Mouse (Mus musculus): Measurements from ENCODE around the gene Olfr76. TPM values are rescaled to one million over a fixed set of nuclear protein-coding genes. Genes with fewer than 3 reads are reported as not detected.
"Not testable (repeated sequence)": the region's sequence is repeated elsewhere in the genome, so short reads cannot be mapped to it uniquely, and the experiment has no call there.

Olfr76 gene
- total RNA-seq (2021) = not detected
- long read RNA-seq, experiment 1 = 0 reads
- long read RNA-seq, experiment 2 = 0 reads

DNA sequence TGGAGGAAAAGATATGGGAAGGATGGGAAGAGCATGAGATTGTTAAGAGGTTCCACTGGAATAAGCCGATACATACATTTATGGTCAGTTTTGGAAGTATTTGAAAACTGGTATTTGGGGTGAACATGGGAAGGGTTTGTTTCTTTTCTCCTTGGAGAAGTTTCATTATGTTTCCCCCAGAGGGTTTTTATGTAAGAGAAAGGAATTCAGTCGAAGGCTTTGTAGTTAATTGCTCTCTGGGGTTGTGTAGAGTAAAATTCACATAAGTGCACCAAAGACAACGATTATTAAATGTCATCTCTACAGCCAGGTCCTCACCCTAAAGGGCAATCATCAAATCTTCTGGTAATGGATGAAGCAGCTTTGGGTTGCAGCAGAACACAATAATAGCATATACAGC is at the start of gene Olfr76:
Olfr76 (minus strand) TSS at position 101 of the 400 bp plus-strand sequence.
- Histone ChIP-seq H3K4me3 (no peak within 1 kb of the TSS), H3K27ac (no peak within 1 kb of the TSS)
- no peak for DNase-seq (ENCODE audit: low spot score in 2 of 2)
- no peak for TF ChIP-seq CTCF (conservative IDR thresholded peaks at IDR 0.05)

DNA sequence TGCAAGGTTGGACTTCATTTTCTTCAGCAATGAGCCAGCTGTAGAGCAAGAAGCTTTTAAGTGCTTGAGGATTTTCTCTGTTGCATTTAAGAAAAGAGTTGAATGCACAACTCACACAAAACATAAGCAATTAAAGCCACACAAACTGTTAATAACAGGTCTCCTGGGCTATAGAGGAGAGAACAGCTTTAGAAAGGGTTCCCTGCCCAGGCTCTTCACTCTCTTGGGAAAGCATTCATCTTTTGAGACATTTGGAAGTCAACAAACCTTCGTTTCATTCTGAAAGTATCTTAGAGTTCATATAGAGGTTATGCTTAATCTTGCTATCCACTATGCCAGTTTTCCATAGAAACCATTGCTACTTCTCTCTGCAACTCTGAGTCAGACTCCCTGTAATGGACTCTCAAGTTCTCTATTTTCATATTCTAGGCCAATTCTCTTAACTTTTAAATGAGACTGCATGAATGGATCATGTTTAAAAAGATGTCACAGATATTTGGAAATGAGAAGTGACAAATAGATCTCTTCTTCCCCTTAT is 47.1 kb upstream of the Olfr76 start, which contains the start of gene Olfr1555-ps1:
Olfr1555-ps1 (minus strand) TSS at position 51 of the 538 bp plus-strand sequence.
- H3K27ac ChIP-seq; DNase-seq (ENCODE audit: low spot score in 2 of 2); H3K4me3 ChIP-seq: not testable (repeated sequence)

DNA sequence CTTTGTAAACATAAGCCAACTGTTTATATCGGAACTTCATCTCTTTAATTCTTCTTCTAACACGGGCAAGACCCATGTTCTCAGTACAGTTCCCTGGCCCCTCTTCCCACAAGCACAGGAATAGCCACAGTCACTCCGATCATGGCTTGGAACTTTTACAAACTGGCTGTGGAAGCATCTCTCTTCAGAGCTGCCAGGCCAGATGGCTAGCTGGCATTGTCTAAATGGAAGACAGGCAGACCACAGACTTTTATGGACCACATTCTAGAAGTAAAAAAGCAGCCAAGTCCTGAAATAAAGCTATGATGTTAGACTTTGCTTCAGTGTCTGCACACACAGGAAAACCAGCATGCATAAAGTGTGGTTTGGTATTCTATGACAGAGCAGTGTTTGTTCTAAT is 22.4 kb upstream of the Olfr76 start:
- TF ChIP-seq CTCF (conservative IDR thresholded peaks at IDR 0.05) = no peak
- 0 out of 2 replicates have a peak overlapping the region, but pooled peaks have one; percentile 1 for H3K27ac ChIP-seq
- peak in 1 of 2 experiments; percentile 49 for DNase-seq (ENCODE audit: low spot score in 2 of 2)
- H3K4me3 ChIP-seq = no peak overlapping the region

DNA sequence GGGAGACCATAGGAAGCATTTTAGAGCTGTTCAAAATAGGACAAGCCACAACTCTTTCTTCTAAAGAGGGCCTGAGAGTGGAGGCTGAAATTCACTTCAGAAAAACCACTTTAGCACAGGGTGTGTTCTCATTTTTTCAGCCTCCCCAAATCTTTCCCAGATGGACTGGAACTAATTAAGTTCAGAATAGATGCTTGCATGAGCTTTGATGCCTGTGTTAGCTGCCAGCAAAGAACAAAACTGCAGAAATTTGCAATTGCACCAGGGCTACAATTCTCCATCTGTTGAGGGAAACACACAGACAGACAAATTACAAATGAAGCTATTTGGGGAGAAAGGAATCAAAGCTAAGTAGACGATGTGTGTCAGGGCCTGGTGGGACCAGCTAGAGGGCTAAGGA is 20.4 kb upstream of the Olfr76 start:
- H3K4me3 ChIP-seq = no peak overlapping the region
- DNase-seq (ENCODE audit: low spot score in 2 of 2) = peak; percentile 72 to 87
- no peak for TF ChIP-seq CTCF (conservative IDR thresholded peaks at IDR 0.05)
- peak overlapping the region; percentile 78 for H3K27ac ChIP-seq

DNA sequence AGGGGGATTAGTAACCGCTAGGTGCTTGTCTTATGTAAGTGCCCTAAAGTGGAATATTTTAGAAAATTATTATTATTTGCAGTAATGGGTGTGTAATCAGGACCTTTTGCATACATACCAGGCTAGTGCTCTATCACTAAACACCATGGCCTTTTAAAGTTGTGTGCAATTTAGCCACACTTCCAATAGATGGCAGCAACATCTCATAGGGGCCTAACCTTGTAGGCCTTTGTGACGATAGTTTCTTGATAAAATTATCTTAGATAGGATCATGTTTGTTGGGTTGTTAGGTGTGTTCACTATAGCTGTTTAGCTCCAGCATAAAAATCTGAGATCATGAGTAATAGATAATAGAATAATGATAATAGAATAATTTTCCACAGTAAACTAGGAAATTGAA is 11.3 kb upstream of the Olfr76 start:
- Histone ChIP-seq H3K27ac (no peak overlapping the region), H3K4me3 (no peak overlapping the region)
- peak; percentile 47 to 63 for DNase-seq (ENCODE audit: low spot score in 2 of 2)
- TF ChIP-seq CTCF (conservative IDR thresholded peaks at IDR 0.05) = peak; percentile 92

DNA sequence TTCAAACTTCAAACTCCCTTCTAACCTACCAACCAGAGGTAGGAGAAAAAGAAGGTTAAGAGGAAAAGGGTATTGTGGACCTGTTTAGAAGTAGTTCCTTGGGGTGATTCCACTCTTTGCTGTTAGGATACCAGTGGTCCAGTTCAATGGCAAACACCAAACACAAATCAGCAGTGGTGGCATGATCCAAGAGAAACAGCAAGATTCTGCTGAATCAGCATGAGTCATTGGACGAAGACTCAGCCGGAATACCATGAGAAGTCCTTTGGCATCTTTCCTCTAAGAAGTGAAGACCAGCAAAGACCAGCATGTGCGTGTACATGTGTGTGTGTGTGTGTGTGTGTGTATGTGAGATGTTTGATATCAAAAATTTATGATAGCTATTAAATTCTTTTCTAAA is 6.5 kb downstream of the Olfr76 start:
- Histone ChIP-seq H3K4me3 (no peak overlapping the region), H3K27ac (no peak overlapping the region)
- DNase-seq (ENCODE audit: low spot score in 2 of 2) = no peak
- no peak for TF ChIP-seq CTCF (conservative IDR thresholded peaks at IDR 0.05)

DNA sequence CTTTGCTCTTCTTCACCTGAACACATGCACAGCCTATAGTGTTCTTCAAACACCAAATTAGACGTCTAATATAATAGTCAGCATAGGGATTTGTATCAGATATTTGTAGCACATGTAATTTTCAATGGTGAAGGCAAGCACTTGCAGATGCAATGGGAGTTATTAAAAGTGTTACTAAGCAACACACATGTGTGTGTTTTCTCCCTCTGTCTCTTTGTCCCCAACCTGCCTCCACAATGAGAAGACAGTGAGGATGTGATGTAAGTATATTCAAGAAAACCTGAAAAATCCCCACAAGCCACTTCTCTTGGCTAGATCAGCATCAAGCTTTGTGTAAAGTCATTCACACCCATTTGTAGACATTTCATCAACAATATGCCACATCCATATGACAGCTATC is 7.2 kb downstream of the Olfr76 start, which contains the start of gene Olfr1428:
Olfr1428 (minus strand) TSS at position 101 of the 400 bp plus-strand sequence.
- H3K4me3 ChIP-seq = no peak within 1 kb of the TSS
- no peak within 1 kb of the TSS for H3K27ac ChIP-seq
- DNase-seq (ENCODE audit: low spot score in 2 of 2) = no peak
- TF ChIP-seq CTCF (conservative IDR thresholded peaks at IDR 0.05) = no peak

DNA sequence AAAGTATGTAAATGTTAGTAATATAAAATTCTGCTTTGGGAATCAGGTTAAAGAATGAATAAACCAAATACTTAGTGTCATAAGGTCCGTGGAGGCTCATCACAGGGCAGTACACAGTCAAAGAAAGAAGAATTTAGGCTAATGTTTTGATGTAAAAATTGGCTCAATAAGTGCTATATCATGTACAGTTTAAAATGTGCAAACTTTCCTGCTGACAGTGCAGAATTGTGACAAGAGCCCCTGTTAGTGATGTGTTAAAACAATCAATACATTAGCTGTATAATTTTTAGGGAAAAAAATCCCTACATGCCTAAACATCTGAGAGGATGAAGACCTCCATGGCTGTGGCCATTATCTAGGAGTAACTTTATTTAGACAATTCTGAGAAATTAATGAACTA is 9.2 kb downstream of the Olfr76 start:
- no peak overlapping the region for H3K4me3 ChIP-seq

DNA sequence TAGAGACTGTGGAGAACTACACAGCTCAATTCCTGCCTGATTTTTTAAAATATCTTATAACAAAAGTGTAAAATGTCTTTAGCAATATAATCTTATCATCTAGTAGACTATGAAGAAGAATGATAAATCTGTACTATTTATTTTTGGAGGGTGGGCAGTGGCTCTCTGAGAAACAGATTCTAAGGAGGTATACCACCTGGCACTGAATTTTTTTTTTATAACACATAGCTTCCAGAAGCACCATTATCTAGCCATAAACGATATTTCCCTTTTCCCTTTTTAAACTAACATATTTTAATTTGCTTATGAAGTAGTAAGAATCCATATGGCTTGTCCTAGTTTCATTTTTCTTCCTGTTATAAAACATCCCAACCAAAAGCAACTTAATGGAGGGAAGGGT is 18.5 kb downstream of the Olfr76 start:
- H3K4me3 ChIP-seq = no peak overlapping the region
- no peak overlapping the region for H3K27ac ChIP-seq
- no peak for TF ChIP-seq CTCF (conservative IDR thresholded peaks at IDR 0.05)
- no peak for DNase-seq (ENCODE audit: low spot score in 2 of 2)

More for the DNA sequence above, 9.2 kb downstream of the Olfr76 start:
- TF ChIP-seq CTCF (conservative IDR thresholded peaks at IDR 0.05) = no peak
- H3K27ac ChIP-seq = no peak overlapping the region
- no peak for DNase-seq (ENCODE audit: low spot score in 2 of 2)

DNA sequence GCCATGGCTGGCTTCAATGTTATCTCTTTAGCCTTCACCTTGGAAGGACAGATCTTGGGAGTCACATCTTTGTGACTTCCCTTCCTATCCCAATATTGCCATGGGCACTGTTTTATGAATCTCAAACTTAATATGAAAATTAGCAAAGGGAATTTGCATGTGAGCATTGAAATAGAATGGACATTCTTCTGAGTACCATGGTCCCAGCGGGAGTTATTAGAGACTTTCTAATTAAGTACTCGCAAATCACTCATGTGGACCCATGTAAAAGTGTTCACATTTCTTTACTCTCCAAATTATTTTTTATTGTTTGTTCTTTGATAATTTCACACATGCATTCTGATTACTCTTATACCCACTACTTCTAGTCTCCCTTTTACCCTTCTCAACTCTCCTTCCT is 19.8 kb downstream of the Olfr76 start, which contains the start of gene Olfr1427:
Olfr1427 (minus strand) TSS at position 101 of the 400 bp plus-strand sequence.
- TF ChIP-seq CTCF (conservative IDR thresholded peaks at IDR 0.05) = no peak
- no peak within 1 kb of the TSS for H3K27ac ChIP-seq
- no peak within 1 kb of the TSS for H3K4me3 ChIP-seq
- no peak for DNase-seq (ENCODE audit: low spot score in 2 of 2)

DNA sequence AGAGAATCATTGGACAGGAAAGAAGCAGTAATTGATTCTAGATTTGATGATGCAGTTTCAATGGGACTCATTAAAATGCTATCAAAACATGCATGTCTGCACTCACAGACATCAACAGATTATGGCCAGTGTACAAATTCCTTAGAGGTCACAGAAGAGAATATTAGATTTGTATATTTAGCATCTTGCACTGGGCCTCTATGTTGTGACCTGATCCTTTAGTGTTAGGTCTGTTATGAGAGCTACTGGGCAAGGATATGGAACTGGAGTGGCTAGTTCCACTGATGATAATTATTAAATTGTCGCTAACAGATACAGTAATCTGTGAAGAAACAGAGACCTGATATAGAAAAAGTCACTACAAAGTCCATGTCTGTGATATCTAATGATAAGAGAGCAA is 31.1 kb downstream of the Olfr76 start, which contains the start of gene Olfr1426:
Olfr1426 (minus strand) TSS at position 101 of the 400 bp plus-strand sequence.
- TF ChIP-seq CTCF (conservative IDR thresholded peaks at IDR 0.05) = no peak
- H3K27ac ChIP-seq = no peak within 1 kb of the TSS
- DNase-seq (ENCODE audit: low spot score in 2 of 2) = no peak
- no peak within 1 kb of the TSS for H3K4me3 ChIP-seq

DNA sequence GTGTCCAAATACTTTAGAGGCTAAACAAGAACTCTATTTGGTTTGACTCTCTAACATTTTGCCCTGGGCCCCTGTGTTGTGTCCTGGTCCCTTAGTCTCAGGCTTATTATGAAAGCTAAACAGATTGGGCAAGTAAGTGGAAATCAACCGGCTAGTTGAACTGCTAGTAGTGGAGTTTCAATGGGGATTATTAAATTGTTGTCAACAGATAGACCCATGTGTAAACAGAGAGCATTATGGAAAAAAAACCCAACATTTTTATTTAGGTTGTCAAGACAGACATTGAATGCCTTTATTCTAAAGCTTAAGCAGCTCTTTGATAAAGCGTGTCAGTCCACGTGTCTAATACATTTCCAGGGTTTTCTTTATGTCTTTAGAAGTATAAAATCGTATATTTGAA is 45.4 kb downstream of the Olfr76 start, which contains the start of gene Olfr1425:
Olfr1425 (minus strand) TSS at position 101 of the 400 bp plus-strand sequence.
- not testable (repeated sequence) for DNase-seq (ENCODE audit: low spot score in 2 of 2); H3K4me3 ChIP-seq; H3K27ac ChIP-seq

DNA sequence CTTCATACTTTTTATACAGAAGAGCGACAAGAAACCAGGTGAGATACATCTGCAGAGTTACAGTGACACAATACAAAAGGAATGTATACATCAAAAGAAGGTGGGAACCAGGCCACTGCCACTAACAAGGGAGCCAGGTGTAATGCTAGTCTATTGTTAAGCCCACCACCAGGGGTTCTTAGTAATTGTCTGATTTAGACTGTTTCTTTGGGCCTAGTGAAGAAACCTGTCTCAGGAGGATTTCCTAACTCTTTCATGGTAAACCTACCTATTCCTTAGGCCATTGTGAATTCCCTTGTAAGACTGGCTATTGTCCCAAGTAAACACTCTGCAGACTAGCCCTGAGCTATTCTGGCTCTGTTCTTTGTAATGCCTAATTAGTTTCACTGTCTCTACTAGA is 53.5 kb downstream of the Olfr76 start:
- H3K27ac ChIP-seq; H3K4me3 ChIP-seq; DNase-seq (ENCODE audit: low spot score in 2 of 2): not testable (repeated sequence)

Other genes with a start within 250 kb of the Olfr76 start
- not detected for gene Olfr1419, start 248.1 kb downstream of the Olfr76 start, total RNA-seq (2021)
- gene Olfr1420, start 236.6 kb downstream of the Olfr76 start, total RNA-seq (2021) = not detected
- 10 to 100 TPM; 19.7 to 21.1 TPM for gene Patl1, start 210.8 kb downstream of the Olfr76 start, total RNA-seq (2021)
- gene Osbp, start 157.3 kb downstream of the Olfr76 start, total RNA-seq (2021) = 10 to 100 TPM; 50.3 to 50.9 TPM
- not detected for gene Olfr1423, start 81.9 kb downstream of the Olfr76 start, total RNA-seq (2021)
- not detected for gene Olfr1424, start 60.5 kb downstream of the Olfr76 start, total RNA-seq (2021)
- not detected for gene Olfr1425, start 45.5 kb downstream of the Olfr76 start, total RNA-seq (2021)
- not detected for gene Olfr1426, start 31.2 kb downstream of the Olfr76 start, total RNA-seq (2021)
- not detected for gene Olfr1427, start 19.9 kb downstream of the Olfr76 start, total RNA-seq (2021)
- gene Olfr1428, start 7.3 kb downstream of the Olfr76 start, total RNA-seq (2021) = not detected
- not detected for gene Olfr1555-ps1, start 46.9 kb upstream of the Olfr76 start, total RNA-seq (2021)
- gene Olfr1431, start 77.4 kb upstream of the Olfr76 start, total RNA-seq (2021) = not detected
- gene Olfr1432, start 109.4 kb upstream of the Olfr76 start, total RNA-seq (2021) = not detected
- gene Olfr262, start 118.5 kb upstream of the Olfr76 start, total RNA-seq (2021) = not detected
- gene Olfr235, start 137.8 kb upstream of the Olfr76 start, total RNA-seq (2021) = not detected
- not detected for gene Olfr1434, start 156.7 kb upstream of the Olfr76 start, total RNA-seq (2021)
- not detected for gene Olfr1436, start 175.9 kb upstream of the Olfr76 start, total RNA-seq (2021)
- gene Olfr1437, start 201.9 kb upstream of the Olfr76 start, total RNA-seq (2021) = not detected
- gene Olfr1438-ps1, start 212.7 kb upstream of the Olfr76 start, total RNA-seq (2021) = not detected